7 mouse cellular contexts compared by ENCODE assay signal in genomic region chr7:110774077-110774476, GRCm38 (mm10). TPM values are rescaled to one million over a fixed set of nuclear protein-coding genes. Genes with fewer than 3 reads are reported as not detected.
DNase-seq lines count a peak whose midpoint lies in the region; ATAC-seq and TF ChIP-seq lines count a peak whose summit lies in the region.

No protein-coding gene starts in this region.

- no peak overlapping the region for H3K4me3 ChIP-seq in midbrain, embryonic 14.5 days (replicated peaks; ENCODE audit: low read depth, low read length)
- no peak overlapping the region for H3K4me3 ChIP-seq in midbrain, embryonic 11.5 days (ENCODE audit: low read depth, low read length)
- peak overlapping the region; percentile 24 for H3K4me3 ChIP-seq in cortical plate, adult 2 months (ENCODE audit: insufficient read depth, low read length)

- H3K9ac ChIP-seq in midbrain, embryonic 14.5 days (replicated peaks; ENCODE audit: low read length): no peak overlapping the region
- H3K9ac ChIP-seq in midbrain, embryonic 11.5 days (ENCODE audit: low read length): no peak overlapping the region

- H3K27ac ChIP-seq in midbrain, embryonic 14.5 days (replicated peaks; ENCODE audit: low read depth, low read length): peak overlapping the region; percentile 45
- no peak overlapping the region for H3K27ac ChIP-seq in midbrain, embryonic 11.5 days (ENCODE audit: low read depth, low read length)
- H3K27ac ChIP-seq in cortical plate, adult 2 months (ENCODE audit: insufficient read depth, low read length): peak overlapping the region; percentile 86

- H3K4me2 ChIP-seq in midbrain, embryonic 14.5 days (ENCODE audit: low read length): no peak overlapping the region
- H3K4me2 ChIP-seq in midbrain, embryonic 11.5 days: no peak overlapping the region

- H3K27me3 ChIP-seq in midbrain, embryonic 14.5 days (ENCODE audit: control insufficient read depth, insufficient read depth, low read length): peaks cover 6% of the 10 kb centered on the region; the same call in 1 of the 2 replicates
- peaks cover 5% of the 10 kb centered on the region for H3K27me3 ChIP-seq in midbrain, embryonic 11.5 days (ENCODE audit: control insufficient read depth, insufficient read depth, low read length)

- 0 out of 2 replicates have a peak, but pooled peaks cover 8% of the 10 kb centered on the region for H3K4me1 ChIP-seq in midbrain, embryonic 14.5 days (ENCODE audit: control insufficient read depth, insufficient read depth, low read length)
- no peaks in the 10 kb centered on the region for H3K4me1 ChIP-seq in midbrain, embryonic 11.5 days (ENCODE audit: control insufficient read depth, insufficient read depth, low read length)
- peaks cover 9% of the 10 kb centered on the region for H3K4me1 ChIP-seq in cortical plate, adult 2 months (ENCODE audit: control insufficient read depth, insufficient read depth, low read length)

- no peak for DNase-seq in midbrain, embryonic 14.5 days
- no peak for DNase-seq in midbrain, embryonic 11.5 days (ENCODE audit: low spot score, missing footprints)
- peak; percentile 69 to 78 for DNase-seq in heart, adult 18-20 months
- peak; percentile 44 to 45 for DNase-seq in layer of hippocampus, adult 8-10 months (ENCODE audit: low spot score in 2 of 2)
- DNase-seq in skeletal muscle tissue, adult 2 months (ENCODE audit: low read depth, low spot score): peak; percentile 85
- DNase-seq in T-cell, adult 2 months (ENCODE audit: low spot score): no peak

- no peaks in the 10 kb centered on the region for H3K9me3 ChIP-seq in midbrain, embryonic 14.5 days (ENCODE audit: control insufficient read depth, low read length)
- H3K9me3 ChIP-seq in midbrain, embryonic 11.5 days (ENCODE audit: control insufficient read depth, low read length): no peaks in the 10 kb centered on the region

- no peak for TF ChIP-seq CTCF in cortical plate, adult 2 months (IDR thresholded peaks at IDR 0.05; ENCODE audit: extremely low read depth, insufficient read depth, low read length)

- no peak for ATAC-seq in midbrain, embryonic 14.5 days (ENCODE audit: low FRiP score, low TSS enrichment)
- ATAC-seq in midbrain, embryonic 11.5 days (ENCODE audit: low FRiP score): no peak

- no peaks in the 10 kb centered on the region for H3K36me3 ChIP-seq in midbrain, embryonic 14.5 days (ENCODE audit: control insufficient read depth, insufficient read depth, low read length)
- no peaks in the 10 kb centered on the region for H3K36me3 ChIP-seq in midbrain, embryonic 11.5 days (ENCODE audit: control insufficient read depth, insufficient read depth, low read length)

- WGBS in midbrain, embryonic 14.5 days: 100% methylated on average over 1 of the region's 1 CpGs
- WGBS in midbrain, embryonic 11.5 days: 87% methylated on average over 1 of the region's 1 CpGs

- no peak for TF ChIP-seq POLR2A in cortical plate, adult 2 months (IDR thresholded peaks at IDR 0.05; ENCODE audit: extremely low read depth, insufficient read depth, low read length)

RNA-seq across cellular contexts. Expression of gene Ampd3, which starts 6.1 kb away (rescaled TPM):
- 7.8 and 8.2 TPM in 2 replicates for polyA plus RNA-seq in midbrain, embryonic 14.5 days (2014; fragmentation: Nextera tagmentation; extraction: Ambion mirVana)
- 1.4 and 2.6 TPM in 2 replicates for polyA plus RNA-seq in midbrain, embryonic 11.5 days (2014; fragmentation: Nextera tagmentation; extraction: Ambion mirVana)
- polyA plus RNA-seq in cortical plate, adult 2 months (2012; rRNA removed): 21.8 and 22.0 TPM in 2 replicates
- total RNA-seq in heart, adult 18-20 months (2021): 10 to 100 TPM; 31.3 to 34.4 TPM
- total RNA-seq in layer of hippocampus, adult 8-10 months (2022): 10 to 100 TPM; 25.4 to 37.7 (median 30.3) TPM

Comparison
In these comparisons a context has a peak if more than half of its experiments do, and no peak if none do; other contexts are left out.
1. DNase-seq: peak in heart, adult 18-20 months (2 of 2), layer of hippocampus, adult 8-10 months (2 of 2) and skeletal muscle tissue, adult 2 months (single experiment); none in midbrain, embryonic 14.5 days (single experiment), midbrain, embryonic 11.5 days (single experiment) and T-cell, adult 2 months (single experiment).